Mouse (Mus musculus): ENCODE data around the gene Nuak1.

DNA sequence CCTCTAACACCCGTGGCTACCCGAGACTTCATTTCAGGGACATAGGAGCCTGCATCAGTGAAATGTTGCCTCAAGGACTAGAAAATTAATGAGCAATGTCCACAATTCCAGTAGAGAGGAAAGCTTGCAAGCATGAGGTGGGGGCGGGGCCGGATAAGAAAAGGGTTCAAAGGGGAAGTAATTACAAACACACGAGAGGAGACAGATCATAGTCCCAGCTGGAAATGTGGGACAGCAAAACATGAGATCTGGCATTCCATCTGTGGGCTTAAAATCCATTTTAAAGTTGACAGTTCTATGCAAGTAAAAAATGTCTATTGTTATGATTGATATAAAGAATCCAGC, 40.9 kb upstream of the Nuak1 start:
- TF ChIP-seq CTCF (IDR thresholded peaks at IDR 0.05 in 2 of 3, conservative IDR thresholded peaks at IDR 0.05 in 1 of 3; ENCODE audit: control insufficient read depth in 1 of 3, insufficient read depth in 1 of 3, low read depth in 2 of 3, low read length in 3 of 3, poor library complexity in 1 of 3, severe bottlenecking in 1 of 3) (no peak), RCOR1 (IDR thresholded peaks at IDR 0.05; ENCODE audit: low read depth, low read length) (no peak), MEF2A (IDR thresholded peaks at IDR 0.05; ENCODE audit: extremely low read depth, insufficient replicate concordance, low read depth, low read length, poor library complexity, severe bottlenecking) (no peak), EP300 (IDR thresholded peaks at IDR 0.05; ENCODE audit: low read depth in 1 of 2, low read length in 2 of 2) (no peak), MXI1 (IDR thresholded peaks at IDR 0.05; ENCODE audit: low read depth, low read length) (no peak), SIN3A (IDR thresholded peaks at IDR 0.05; ENCODE audit: low read length) (no peak), RAD21 (IDR thresholded peaks at IDR 0.05; ENCODE audit: low read depth, low read length) (no peak), KAT2A (conservative IDR thresholded peaks at IDR 0.05; ENCODE audit: low read depth, low read length) (no peak), POLR2AphosphoS5 (IDR thresholded peaks at IDR 0.05; ENCODE audit: borderline replicate concordance, low read depth, low read length) (no peak), POLR2A (IDR thresholded peaks at IDR 0.05; ENCODE audit: control insufficient read depth in 1 of 2, insufficient read depth in 1 of 2, low read depth in 1 of 2, low read length in 2 of 2, poor library complexity in 1 of 2) (no peak), CHD2 (IDR thresholded peaks at IDR 0.05; ENCODE audit: low read length) (no peak)
